Mouse (Mus musculus): ENCODE data around the gene Ptprs.

GRCm38 (mm10) chr17:56380286-56380685 lies 96.0 kb downstream of the Ptprs start:
- TF ChIP-seq CTCF (IDR thresholded peaks at IDR 0.05; ENCODE audit: low read depth) (no peak), EP300 (optimal IDR thresholded peaks at IDR 0.05) (no peak)
